Mouse (Mus musculus): ENCODE measurements at regions not wholly inside any gene's neighbourhood (a gene's known extent, or its start where the extent isn't known, plus 50 kb on each side); places are given as distances from the start of the nearest gene placed in this dataset.

- Histone ChIP-seq H3K4me1 (ENCODE audit: control insufficient read depth, insufficient read depth, low read length) (peaks cover 14% of the 10 kb centered on the region), H3K4me3 (ENCODE audit: insufficient read depth, low read depth, low read length) (no peak overlapping the region), H3K27ac (ENCODE audit: insufficient read depth, low read depth, low read length) (no peak overlapping the region)
- 77% methylated on average over 4 of the region's 4 CpGs for WGBS
- TF ChIP-seq CTCF (IDR thresholded peaks at IDR 0.05; ENCODE audit: insufficient read depth, low read depth, low read length) (no peak), POLR2A (IDR thresholded peaks at IDR 0.05; ENCODE audit: insufficient read depth, low read depth, low read length) (no peak)
Observed at GRCm38 (mm10) chr11:113021533-113021932, 239.5 kb downstream of the Sox9 start.

- TF ChIP-seq POLR2A (IDR thresholded peaks at IDR 0.05; ENCODE audit: insufficient read depth, low read depth, low read length) (no peak), CTCF (IDR thresholded peaks at IDR 0.05; ENCODE audit: insufficient read depth, low read depth, low read length) (no peak)
- 37% methylated on average over 6 of the region's 6 CpGs for WGBS
- H3K27ac ChIP-seq (ENCODE audit: insufficient read depth, low read depth, low read length), result no peak overlapping the region
Observed at GRCm38 (mm10) chr11:113026994-113027393, 245.0 kb downstream of the Sox9 start.

DNA sequence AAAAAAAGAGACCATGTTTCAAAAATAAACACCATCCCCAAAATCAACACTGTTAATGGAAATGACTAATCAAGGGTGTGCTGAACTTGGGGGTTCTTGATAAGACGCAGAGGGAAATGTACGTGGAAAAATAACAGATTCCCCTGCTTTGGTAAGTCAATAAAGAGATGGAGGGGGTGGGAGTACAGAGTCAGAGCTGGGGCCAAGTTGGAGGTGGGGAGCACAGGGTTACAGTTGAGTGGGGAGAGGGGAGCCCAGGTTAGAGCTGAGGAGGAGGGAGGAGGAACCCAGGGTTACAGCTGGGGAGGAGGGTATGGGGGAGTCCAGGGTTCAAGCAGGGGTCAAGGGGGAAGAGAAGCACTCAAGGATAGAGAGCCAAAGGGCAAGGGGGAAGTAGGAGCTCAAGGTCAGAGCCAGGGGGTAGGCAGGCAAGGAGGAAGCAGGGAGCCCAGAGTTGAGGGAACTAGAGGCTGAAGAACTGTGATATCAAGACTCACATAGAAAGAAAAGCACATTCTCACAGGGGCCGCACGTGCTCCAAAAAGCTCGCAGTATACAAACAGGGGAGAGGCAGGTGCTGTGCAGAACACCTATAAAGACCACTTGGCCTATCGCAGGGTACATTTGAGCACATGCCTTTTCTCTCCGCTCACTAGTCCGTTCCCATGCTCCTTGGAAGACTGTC is 246.4 kb downstream of the Sox9 start:
- 89% methylated on average over 8 of the region's 8 CpGs for WGBS

More at GRCm38 (mm10) chr11:113026994-113027393, 245.0 kb downstream of the Sox9 start:
- Histone ChIP-seq H3K4me1 (ENCODE audit: control insufficient read depth, insufficient read depth, low read length) (peaks cover 3% of the 10 kb centered on the region; the same call in 1 of the 2 replicates), H3K4me3 (ENCODE audit: insufficient read depth, low read depth, low read length) (no peak overlapping the region)

GRCm38 (mm10) chr11:113031405-113031804 is 249.4 kb downstream of the Sox9 start:
- Histone ChIP-seq H3K4me3 (ENCODE audit: insufficient read depth, low read depth, low read length) (no peak overlapping the region), H3K27ac (ENCODE audit: insufficient read depth, low read depth, low read length) (no peak overlapping the region), H3K4me1 (ENCODE audit: control insufficient read depth, insufficient read depth, low read length) (peaks cover 3% of the 10 kb centered on the region; the same call in 1 of the 2 replicates)
- 56% methylated on average over 8 of the region's 8 CpGs for WGBS
- TF ChIP-seq POLR2A (IDR thresholded peaks at IDR 0.05; ENCODE audit: insufficient read depth, low read depth, low read length) (no peak), CTCF (IDR thresholded peaks at IDR 0.05; ENCODE audit: insufficient read depth, low read depth, low read length) (no peak)

More for the DNA sequence above, 246.4 kb downstream of the Sox9 start:
- TF ChIP-seq POLR2A (IDR thresholded peaks at IDR 0.05; ENCODE audit: insufficient read depth, low read depth, low read length) (no peak), CTCF (IDR thresholded peaks at IDR 0.05; ENCODE audit: insufficient read depth, low read depth, low read length) (no peak)
- Histone ChIP-seq H3K4me3 (ENCODE audit: insufficient read depth, low read depth, low read length) (no peak overlapping the region), H3K27ac (ENCODE audit: insufficient read depth, low read depth, low read length) (no peak overlapping the region), H3K4me1 (ENCODE audit: control insufficient read depth, insufficient read depth, low read length) (peaks cover 3% of the 10 kb centered on the region; the same call in 1 of the 2 replicates)

GRCm38 (mm10) chr11:113032487-113033228 is 250.6 kb downstream of the Sox9 start:
- no peak overlapping the region for H3K27ac ChIP-seq (ENCODE audit: insufficient read depth, low read depth, low read length)
- H3K4me3 ChIP-seq (ENCODE audit: insufficient read depth, low read depth, low read length), result no peak overlapping the region
- TF ChIP-seq POLR2A (IDR thresholded peaks at IDR 0.05; ENCODE audit: insufficient read depth, low read depth, low read length), result no peak
- no peak for TF ChIP-seq CTCF (IDR thresholded peaks at IDR 0.05; ENCODE audit: insufficient read depth, low read depth, low read length)
- 81% methylated on average over 8 of the region's 8 CpGs for WGBS
- no peaks in the 10 kb centered on the region for H3K4me1 ChIP-seq (ENCODE audit: control insufficient read depth, insufficient read depth, low read length)

DNA sequence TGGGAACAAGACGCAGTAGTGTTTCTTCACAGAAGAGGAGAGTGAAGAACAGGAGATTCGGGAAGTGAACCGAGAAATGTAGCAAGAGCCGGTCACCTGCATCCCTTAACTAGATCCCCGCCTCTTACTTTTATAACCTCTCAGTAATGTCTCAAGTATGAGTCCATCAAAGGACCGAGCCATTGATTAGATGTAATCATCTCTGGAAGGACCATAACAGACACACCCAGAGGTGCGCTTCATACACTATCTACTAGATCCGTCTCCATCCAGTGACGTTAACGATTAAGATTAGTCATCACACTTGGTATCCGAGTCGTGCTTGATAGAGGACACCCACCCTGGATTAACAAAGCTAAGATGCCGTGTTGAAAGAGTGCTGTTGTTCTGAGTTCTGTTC is 252.9 kb downstream of the Sox9 start:
- H3K27ac ChIP-seq (ENCODE audit: insufficient read depth, low read depth, low read length), result no peak overlapping the region
- TF ChIP-seq POLR2A (IDR thresholded peaks at IDR 0.05; ENCODE audit: insufficient read depth, low read depth, low read length) (no peak), CTCF (IDR thresholded peaks at IDR 0.05; ENCODE audit: insufficient read depth, low read depth, low read length) (no peak)
- 96% methylated on average over 13 of the region's 13 CpGs for WGBS
- no peaks in the 10 kb centered on the region for H3K4me1 ChIP-seq (ENCODE audit: control insufficient read depth, insufficient read depth, low read length)
- no peak overlapping the region for H3K4me3 ChIP-seq (ENCODE audit: insufficient read depth, low read depth, low read length)

DNA sequence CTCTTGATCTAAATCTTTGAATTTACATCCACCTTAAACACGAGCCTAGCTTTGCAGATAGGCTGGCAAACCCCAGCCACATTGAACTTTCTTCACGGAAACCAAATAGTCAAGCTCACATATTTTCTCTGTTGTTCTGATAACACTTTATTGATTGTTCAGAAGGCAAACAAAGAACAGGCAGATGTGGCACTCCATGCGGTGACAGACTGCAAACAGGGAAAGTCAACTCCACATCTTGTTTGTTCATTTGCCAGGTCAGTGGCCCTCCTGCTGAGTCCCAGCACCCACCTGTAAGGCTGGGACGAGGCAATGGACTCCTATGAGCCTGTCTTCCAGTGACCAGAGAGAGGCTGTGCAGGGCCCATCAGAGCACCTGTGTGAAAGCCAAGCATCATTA is 255.7 kb downstream of the Sox9 start:
- H3K27ac ChIP-seq (ENCODE audit: insufficient read depth, low read depth, low read length), result no peak overlapping the region
- TF ChIP-seq CTCF (IDR thresholded peaks at IDR 0.05; ENCODE audit: insufficient read depth, low read depth, low read length) (no peak), POLR2A (IDR thresholded peaks at IDR 0.05; ENCODE audit: insufficient read depth, low read depth, low read length) (no peak)
- no peak overlapping the region for H3K4me3 ChIP-seq (ENCODE audit: insufficient read depth, low read depth, low read length)
- WGBS, result 89% methylated on average over 4 of the region's 4 CpGs
- peaks cover 5% of the 10 kb centered on the region; the same call in 1 of the 2 replicates for H3K4me1 ChIP-seq (ENCODE audit: control insufficient read depth, insufficient read depth, low read length)

- 49% methylated on average over 5 of the region's 5 CpGs for WGBS
- Histone ChIP-seq H3K27ac (ENCODE audit: insufficient read depth, low read depth, low read length) (no peak overlapping the region), H3K4me1 (ENCODE audit: control insufficient read depth, insufficient read depth, low read length) (peaks cover 18% of the 10 kb centered on the region), H3K4me3 (ENCODE audit: insufficient read depth, low read depth, low read length) (no peak overlapping the region)
- TF ChIP-seq POLR2A (IDR thresholded peaks at IDR 0.05; ENCODE audit: insufficient read depth, low read depth, low read length) (no peak), CTCF (IDR thresholded peaks at IDR 0.05; ENCODE audit: insufficient read depth, low read depth, low read length) (no peak)
Observed at GRCm38 (mm10) chr11:113042710-113043109, 260.7 kb downstream of the Sox9 start.

Data from olfactory bulb, adult 2 months (tissue).